Mouse (Mus musculus) stomach, embryonic 14.5 days (tissue): Measurements from ENCODE around the gene Phyhd1. TPM values are rescaled to one million over a fixed set of nuclear protein-coding genes. Genes with fewer than 3 reads are reported as not detected.

Experiments used
- ATAC-seq: fragments of 200-750 bp; cut with Nextera tagmentation; 2 replicates; pipeline ENCODE4 v1.8.0; 2017; ENCODE audit warnings: low read depth, moderate TSS enrichment; ENCODE audit not compliant: insufficient number of reproducible peaks, insufficient read depth, low FRiP score
- H3K27ac ChIP-seq: fragments of 300-500 bp; sonication (generic); 2 replicates; pipeline ENCODE4 v1.5.1; 2014; ENCODE audit warnings: mild to moderate bottlenecking, low read length, moderate library complexity, mixed read lengths
- H3K27me3 ChIP-seq: fragments of 300-500 bp; sonication (generic); 2 replicates; pipeline ENCODE4 v1.6.1; 2014; ENCODE audit warnings: low read length, control low read depth, mixed read lengths; ENCODE audit not compliant: control insufficient read depth, insufficient read depth
- H3K36me3 ChIP-seq: fragments of 300-500 bp; sonication (generic); 2 replicates; pipeline ENCODE4 v1.6.1; 2014; ENCODE audit warnings: mild to moderate bottlenecking, control low read depth, low read length, moderate library complexity, mixed read lengths; ENCODE audit not compliant: control insufficient read depth, insufficient read depth
- H3K4me1 ChIP-seq: fragments of 300-500 bp; sonication (generic); 2 replicates; pipeline ENCODE4 v1.6.1; 2014; ENCODE audit warnings: low read length, control low read depth, mixed read lengths; ENCODE audit not compliant: control insufficient read depth, insufficient read depth
- H3K4me2 ChIP-seq: fragments of 300-500 bp; sonication (generic); replicated peaks from 2 replicates; pipeline ENCODE4 v1.6.1; 2014; ENCODE audit warnings: low read depth, low read length, control low read depth
- H3K4me3 ChIP-seq: fragments of 300-500 bp; sonication (generic); 2 replicates; pipeline ENCODE4 v1.5.1; 2014; ENCODE audit warnings: low read depth, low read length, control low read depth
- H3K9ac ChIP-seq: fragments of 300-500 bp; sonication (generic); replicated peaks from 2 replicates; pipeline ENCODE4 v1.6.1; 2014; ENCODE audit warnings: low read depth, mild to moderate bottlenecking, control low read depth, low read length, moderate library complexity, mixed read lengths
- H3K9me3 ChIP-seq: fragments of 300-500 bp; sonication (generic); 2 replicates; pipeline ENCODE4 v1.6.1; 2016; ENCODE audit warnings: low read depth, low read length, control low read depth; ENCODE audit not compliant: control insufficient read depth
- WGBS: fragments of 180-500 bp; shearing (Covaris S2); extraction: QIAGEN DNeasy Blood & Tissue Kit; methylation state at CpG from one replicate; pipeline ENCODE4 v1.1.7; 2014; 5-methylcytosine and 5-hydroxymethylcytosine counted together
- polyA plus RNA-seq: library from polyadenylated mRNA; unstranded; fragments of >200 nt; fragmentation: Nextera tagmentation; extraction: Ambion mirVana; gene quantifications from 2 replicates; pipeline ENCODE4 v1.2.1, GENCODE M21; 2014

Gene Phyhd1
- polyA plus RNA-seq, 1 experiment from 2014 or later, result 16.2 TPM

- Histone ChIP-seq H3K4me1 (peaks cover 15% of the 10 kb centered on the region), H3K9ac (peak overlapping the region; percentile 89), H3K27ac (peak overlapping the region; percentile 44; the same call in 1 of the 2 replicates), H3K36me3 (no peaks in the 10 kb centered on the region), H3K9me3 (no peaks in the 10 kb centered on the region), H3K27me3 (no peaks in the 10 kb centered on the region), H3K4me3 (peak overlapping the region; percentile 90), H3K4me2 (peak overlapping the region; percentile 78)
- WGBS, result 9% methylated on average over 38 of the region's 38 CpGs
- ATAC-seq, result peak; percentile 42
Measured at GRCm38 (mm10) chr2:30285416-30286181, 19.6 kb downstream of the Phyhd1 start.

GRCm38 (mm10) chr2:30286192-30287026, 20.4 kb downstream of the Phyhd1 start, which contains the start of the genes Dolk and Nup188:
Gene Dolk, minus strand, starts transcription at chr2:30286334.
Gene Nup188, plus strand, starts transcription at chr2:30286397.
- H3K9me3 ChIP-seq, result no peaks in the 10 kb centered on the region
- H3K4me2 ChIP-seq, result peak within 1 kb of the TSS; percentile 78
- peak; percentile 92 for ATAC-seq
- WGBS, result under 1% methylated on average over 66 of the region's 68 CpGs
- peak within 1 kb of the TSS; percentile 79 for H3K27ac ChIP-seq
- no peaks in the 10 kb centered on the region for H3K27me3 ChIP-seq
- peak within 1 kb of the TSS; percentile 89 for H3K9ac ChIP-seq
- H3K4me1 ChIP-seq, result peaks cover 15% of the 10 kb centered on the region
- H3K36me3 ChIP-seq, result no peaks in the 10 kb centered on the region
- peak within 1 kb of the TSS; percentile 90 for H3K4me3 ChIP-seq

GRCm38 (mm10) chr2:30287027-30287373, 21.0 kb downstream of the Phyhd1 start:
- Histone ChIP-seq H3K27me3 (no peaks in the 10 kb centered on the region), H3K4me2 (peak overlapping the region; percentile 40), H3K9ac (peak overlapping the region; percentile 89), H3K36me3 (no peaks in the 10 kb centered on the region), H3K9me3 (no peaks in the 10 kb centered on the region), H3K4me3 (peak overlapping the region; percentile 90), H3K4me1 (peaks cover 15% of the 10 kb centered on the region), H3K27ac (peak overlapping the region; percentile 79; the same call in 1 of the 2 replicates)
- under 1% methylated on average over 10 of the region's 10 CpGs for WGBS
- no peak for ATAC-seq

- Histone ChIP-seq H3K27ac (no peak overlapping the region), H3K36me3 (peaks cover 63% of the 10 kb centered on the region), H3K4me3 (no peak overlapping the region), H3K27me3 (no peaks in the 10 kb centered on the region), H3K4me1 (no peaks in the 10 kb centered on the region), H3K4me2 (no peak overlapping the region), H3K9ac (no peak overlapping the region), H3K9me3 (no peaks in the 10 kb centered on the region)
- 81% methylated on average over 3 of the region's 3 CpGs for WGBS
- ATAC-seq, result no peak
Measured at GRCm38 (mm10) chr2:30299525-30299924, 33.5 kb downstream of the Phyhd1 start.

GRCm38 (mm10) chr2:30299966-30300365, 34.0 kb downstream of the Phyhd1 start:
- WGBS, result 91% methylated on average over 5 of the region's 5 CpGs
- H3K27me3 ChIP-seq, result no peaks in the 10 kb centered on the region
- no peak overlapping the region for H3K27ac ChIP-seq
- no peak overlapping the region for H3K4me3 ChIP-seq
- H3K4me1 ChIP-seq, result no peaks in the 10 kb centered on the region
- H3K9me3 ChIP-seq, result no peaks in the 10 kb centered on the region
- peaks cover 67% of the 10 kb centered on the region for H3K36me3 ChIP-seq
- ATAC-seq, result no peak
- no peak overlapping the region for H3K4me2 ChIP-seq
- H3K9ac ChIP-seq, result no peak overlapping the region

- Histone ChIP-seq H3K27ac (no peak overlapping the region), H3K4me2 (no peak overlapping the region), H3K36me3 (peaks cover 86% of the 10 kb centered on the region), H3K9me3 (no peaks in the 10 kb centered on the region), H3K4me1 (no peaks in the 10 kb centered on the region), H3K4me3 (no peak overlapping the region), H3K27me3 (no peaks in the 10 kb centered on the region), H3K9ac (no peak overlapping the region)
- 90% methylated on average over 7 of the region's 7 CpGs for WGBS
- no peak for ATAC-seq
Measured at GRCm38 (mm10) chr2:30306087-30306486, 40.1 kb downstream of the Phyhd1 start.

GRCm38 (mm10) chr2:30309351-30309750, 43.3 kb downstream of the Phyhd1 start:
- peaks cover 86% of the 10 kb centered on the region for H3K36me3 ChIP-seq

GRCm38 (mm10) chr2:30311481-30311880, 45.5 kb downstream of the Phyhd1 start:
- no peak overlapping the region for H3K9ac ChIP-seq
- no peaks in the 10 kb centered on the region for H3K9me3 ChIP-seq
- H3K27me3 ChIP-seq, result no peaks in the 10 kb centered on the region
- no peak for ATAC-seq
- peaks cover 84% of the 10 kb centered on the region for H3K36me3 ChIP-seq
- no peaks in the 10 kb centered on the region for H3K4me1 ChIP-seq
- no peak overlapping the region for H3K27ac ChIP-seq
- H3K4me3 ChIP-seq, result no peak overlapping the region
- 98% methylated on average over 2 of the region's 2 CpGs for WGBS
- H3K4me2 ChIP-seq, result no peak overlapping the region

More at GRCm38 (mm10) chr2:30309351-30309750, 43.3 kb downstream of the Phyhd1 start:
- H3K9ac ChIP-seq, result no peak overlapping the region
- H3K4me2 ChIP-seq, result no peak overlapping the region
- 82% methylated on average over 3 of the region's 3 CpGs for WGBS
- H3K4me1 ChIP-seq, result no peaks in the 10 kb centered on the region
- no peak overlapping the region for H3K27ac ChIP-seq
- no peak overlapping the region for H3K4me3 ChIP-seq
- H3K9me3 ChIP-seq, result no peaks in the 10 kb centered on the region
- no peaks in the 10 kb centered on the region for H3K27me3 ChIP-seq
- ATAC-seq, result no peak
